Mouse (Mus musculus): Measurements from ENCODE around the gene Gm7356.
"Not testable (repeated sequence)": the region's sequence is repeated elsewhere in the genome, so short reads cannot be mapped to it uniquely, and the experiment has no call there.

Gene Gm7356

GRCm38 (mm10) chr17:14003604-14004003 lies at the start of gene Gm7356:
Gm7356 (minus strand) TSS chr17:14003704.
- DNase-seq (ENCODE audit: low read depth) = not testable (repeated sequence)

GRCm38 (mm10) chr17:14041880-14042279 lies 38.4 kb upstream of the Gm7356 start:
- not testable (repeated sequence) for DNase-seq (ENCODE audit: low read depth)

- DNase-seq (ENCODE audit: low read depth) = not testable (repeated sequence)
Measured at GRCm38 (mm10) chr17:14037012-14037411, 33.5 kb upstream of the Gm7356 start.

GRCm38 (mm10) chr17:14036113-14036512 lies 32.6 kb upstream of the Gm7356 start:
- DNase-seq (ENCODE audit: low read depth) = not testable (repeated sequence)

- DNase-seq (ENCODE audit: low read depth) = not testable (repeated sequence)
Measured at GRCm38 (mm10) chr17:13993425-13993824, 10.1 kb downstream of the Gm7356 start.

GRCm38 (mm10) chr17:13987690-13988089 lies 15.8 kb downstream of the Gm7356 start:
- DNase-seq (ENCODE audit: low read depth) = no peak

GRCm38 (mm10) chr17:13970796-13971195 lies 32.7 kb downstream of the Gm7356 start:
- DNase-seq (ENCODE audit: low read depth) = not testable (repeated sequence)

- not testable (repeated sequence) for DNase-seq (ENCODE audit: low read depth)
Measured at GRCm38 (mm10) chr17:13969917-13970316, 33.6 kb downstream of the Gm7356 start.

GRCm38 (mm10) chr17:13965048-13965447 lies 38.5 kb downstream of the Gm7356 start:
- not testable (repeated sequence) for DNase-seq (ENCODE audit: low read depth)

GRCm38 (mm10) chr17:13962245-13962644 lies 41.3 kb downstream of the Gm7356 start:
- DNase-seq (ENCODE audit: low read depth) = not testable (repeated sequence)

GRCm38 (mm10) chr17:13958129-13958528 lies 45.4 kb downstream of the Gm7356 start:
- not testable (repeated sequence) for DNase-seq (ENCODE audit: low read depth)

- not testable (repeated sequence) for DNase-seq (ENCODE audit: low read depth)
Measured at GRCm38 (mm10) chr17:13951570-13951969, 51.9 kb downstream of the Gm7356 start.

All from c-Kit-positive CD71-positive TER-119-negative erythroid progenitor cells, embryonic 14.5 days (primary cell).